Mouse (Mus musculus): ENCODE measurements around the gene Tbcel.

The Tbcel gene

GRCm38 (mm10) chr9:42484667-42485066 lies 22.9 kb downstream of the Tbcel start:
- no peak for DNase-seq (ENCODE audit: low spot score)

GRCm38 (mm10) chr9:42482944-42483343 lies 24.7 kb downstream of the Tbcel start:
- DNase-seq (ENCODE audit: low spot score) = no peak

DNA sequence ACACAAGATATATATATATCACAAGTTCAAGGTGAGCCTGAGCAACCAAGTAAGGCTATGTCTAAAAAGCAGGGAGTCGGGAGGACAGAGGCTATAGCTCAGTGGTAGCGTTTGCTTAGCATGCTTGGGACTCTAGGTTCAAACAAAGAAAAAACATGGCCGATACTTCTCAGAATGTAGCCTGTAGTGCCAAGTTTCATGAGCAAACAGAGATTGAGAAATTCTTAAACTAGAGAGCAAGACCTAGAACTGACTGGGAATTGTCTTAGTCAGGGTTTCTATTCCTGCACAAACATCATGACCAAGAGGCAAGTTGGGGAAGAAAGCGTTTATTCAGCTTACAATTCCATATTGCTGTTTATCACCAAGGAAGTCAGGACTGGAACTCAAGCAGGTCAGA lies 31.4 kb downstream of the Tbcel start:
- no peak for DNase-seq (ENCODE audit: low spot score)

DNA sequence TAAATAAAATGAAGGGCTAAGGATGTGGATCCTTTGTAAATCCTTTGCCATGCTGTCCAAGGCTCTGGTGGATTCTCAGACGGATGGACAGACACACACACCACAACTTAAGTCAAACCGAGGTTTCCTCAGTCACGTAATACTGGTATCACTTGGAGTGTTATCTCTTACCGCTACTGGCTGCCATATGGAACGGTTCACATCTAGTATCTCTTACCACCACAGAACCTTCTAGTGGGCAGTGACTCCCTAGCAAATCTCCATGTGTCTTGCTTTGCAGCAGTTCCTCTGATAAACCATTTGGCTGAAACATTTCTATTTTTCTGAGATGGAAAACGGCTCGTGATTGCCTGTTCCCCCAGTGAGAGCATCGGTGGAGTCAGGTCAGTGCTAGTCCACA lies 33.4 kb downstream of the Tbcel start:
- DNase-seq (ENCODE audit: low spot score) = no peak

- peak; percentile 93 for DNase-seq (ENCODE audit: low spot score)
These were observed 35.5 kb downstream of the Tbcel start for GRCm38 (mm10) chr9:42471921-42472747.

GRCm38 (mm10) chr9:42471214-42471613 lies 36.4 kb downstream of the Tbcel start:
- peak; percentile 86 for DNase-seq (ENCODE audit: low spot score)

DNA sequence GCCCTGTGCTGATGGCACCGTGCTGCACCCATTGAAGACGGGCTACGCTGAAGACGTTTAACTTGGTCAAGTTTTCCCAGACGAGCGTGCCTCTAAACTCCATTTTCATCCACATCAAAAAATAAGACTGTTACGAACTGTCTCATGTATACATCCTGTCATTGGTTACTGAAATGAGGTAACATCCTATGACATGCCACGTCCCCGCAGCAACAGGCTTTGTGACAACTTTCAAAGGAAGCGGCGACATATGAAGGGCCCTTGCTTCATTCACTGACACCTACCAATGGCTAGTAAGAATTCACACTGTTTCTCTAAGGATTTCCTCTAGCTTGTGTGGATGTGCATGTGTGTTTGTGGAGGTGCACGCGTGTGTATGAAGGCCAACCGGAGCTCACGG lies 38.3 kb downstream of the Tbcel start:
- no peak for DNase-seq (ENCODE audit: low spot score)

- DNase-seq (ENCODE audit: low spot score) = no peak
These were observed 39.2 kb downstream of the Tbcel start for GRCm38 (mm10) chr9:42468360-42468759.

DNA sequence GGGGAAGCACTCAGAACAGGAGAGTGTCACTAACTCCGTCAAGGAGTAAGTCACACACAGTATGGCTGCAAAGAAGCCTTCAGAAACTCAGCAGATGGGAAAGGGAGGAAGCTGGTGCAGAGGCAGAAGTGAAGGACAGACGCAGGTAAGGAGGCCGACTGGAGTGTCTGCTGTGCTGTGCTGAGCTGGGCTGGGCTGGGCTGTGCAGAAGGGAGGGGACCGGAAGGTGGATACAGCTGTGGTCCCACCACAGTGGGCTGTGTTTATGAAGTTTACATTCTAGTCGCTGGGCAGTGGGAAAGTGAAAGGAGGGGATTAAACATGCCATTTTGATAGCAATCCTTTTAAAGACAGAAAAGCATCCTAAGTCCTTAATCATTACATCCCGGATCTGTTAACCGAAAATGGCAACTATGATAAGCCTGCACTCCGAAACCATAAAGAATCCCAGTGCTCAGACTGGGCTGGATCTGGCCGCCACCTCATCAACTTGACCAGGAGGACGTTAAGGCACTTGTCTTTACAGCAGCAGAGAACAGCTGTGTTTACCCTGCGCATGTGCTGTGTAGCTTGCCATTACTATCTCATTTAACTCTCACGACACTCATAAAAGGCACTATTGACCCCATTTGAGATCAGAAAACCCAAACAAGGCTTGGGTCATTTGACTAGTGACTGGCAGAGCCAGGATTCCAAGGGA lies 40.3 kb downstream of the Tbcel start:
- DNase-seq (ENCODE audit: low spot score) = no peak

GRCm38 (mm10) chr9:42465661-42466091 lies 41.9 kb downstream of the Tbcel start:
- no peak for DNase-seq (ENCODE audit: low spot score)

- no peak for DNase-seq (ENCODE audit: low spot score)
These were observed 43.4 kb downstream of the Tbcel start for GRCm38 (mm10) chr9:42464181-42464580.

- DNase-seq (ENCODE audit: low spot score) = peak; percentile 86
These were observed 44.2 kb downstream of the Tbcel start for GRCm38 (mm10) chr9:42463220-42463989.

- DNase-seq (ENCODE audit: low spot score) = no peak
These were observed 44.9 kb downstream of the Tbcel start for GRCm38 (mm10) chr9:42462585-42463219.

DNA sequence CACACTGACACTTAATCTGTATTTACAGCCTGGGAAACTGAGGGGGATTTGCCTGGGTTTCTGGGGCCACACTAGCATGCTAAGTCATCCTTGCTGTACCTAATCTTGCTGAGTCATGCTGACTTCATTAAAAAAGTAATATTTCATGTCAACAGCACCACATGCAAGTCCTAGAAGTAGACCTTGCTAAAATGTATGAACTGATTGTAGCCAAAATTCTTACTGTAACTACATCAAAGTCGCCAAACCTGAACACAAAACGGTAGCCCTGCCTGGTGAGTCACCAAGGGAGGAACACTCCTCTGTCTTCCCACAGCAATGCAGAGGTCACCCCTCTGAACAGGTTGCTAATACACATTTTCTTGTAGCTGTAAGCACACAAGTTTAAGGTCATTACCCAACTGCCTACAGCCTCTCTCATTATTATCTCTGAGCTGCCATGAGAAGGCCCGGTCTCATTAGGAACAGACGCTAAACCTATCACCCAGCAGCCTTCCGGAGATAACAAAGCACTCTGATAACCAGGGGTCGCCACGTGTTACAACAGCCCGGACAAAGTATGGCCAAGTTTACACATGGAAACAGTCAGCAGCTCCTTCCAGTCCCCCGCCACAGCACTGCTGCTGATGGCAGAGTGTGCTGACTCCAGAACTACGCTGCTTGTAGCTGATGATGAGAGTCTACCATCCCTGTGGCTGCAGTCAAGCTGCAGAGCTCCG lies 46.1 kb downstream of the Tbcel start:
- no peak for DNase-seq (ENCODE audit: low spot score)

DNA sequence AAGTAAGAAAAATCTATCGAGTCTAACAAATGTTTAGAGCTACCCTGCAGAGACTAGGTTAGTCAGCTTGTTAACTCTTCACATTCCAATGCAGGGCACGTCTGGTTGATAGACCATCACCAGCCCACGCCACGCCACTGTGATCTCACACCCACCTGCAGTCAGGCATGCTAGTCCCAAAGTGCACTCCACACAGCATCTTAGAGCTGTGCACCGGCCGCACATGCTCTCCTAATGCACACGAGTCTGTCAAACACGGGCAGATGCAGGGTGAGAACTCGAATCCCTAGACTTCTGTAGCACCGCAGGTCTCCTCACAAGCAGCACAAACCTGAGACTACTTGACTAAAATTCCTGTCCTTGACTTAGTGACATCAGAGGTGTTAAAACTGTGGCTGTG lies 47.3 kb downstream of the Tbcel start:
- DNase-seq (ENCODE audit: low spot score) = no peak

- DNase-seq (ENCODE audit: low spot score) = no peak
These were observed 47.9 kb downstream of the Tbcel start for GRCm38 (mm10) chr9:42459736-42460135.

GRCm38 (mm10) chr9:42458741-42459515 lies 48.7 kb downstream of the Tbcel start:
- DNase-seq (ENCODE audit: low spot score) = no peak

DNA sequence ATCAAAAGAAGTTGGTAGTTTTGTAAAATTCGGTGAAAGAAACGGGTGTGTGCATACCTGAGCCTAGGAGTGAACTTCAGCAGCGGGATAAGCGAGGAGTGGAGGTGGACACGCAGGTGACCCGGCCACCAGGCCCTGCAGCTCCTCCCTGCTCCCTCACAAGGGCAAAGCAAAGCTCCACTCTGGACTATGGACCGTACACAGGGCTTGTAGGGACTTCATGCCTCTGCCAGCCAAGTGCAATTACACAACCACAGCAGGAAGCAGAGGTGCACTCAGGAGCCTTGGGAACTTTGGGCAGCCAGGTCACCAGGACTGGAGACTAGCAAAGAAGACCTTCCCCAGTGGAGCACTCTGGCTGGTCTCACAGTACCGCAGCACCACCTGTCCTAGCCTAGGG lies 50.1 kb downstream of the Tbcel start:
- peak; percentile 65 for DNase-seq (ENCODE audit: low spot score)

DNA sequence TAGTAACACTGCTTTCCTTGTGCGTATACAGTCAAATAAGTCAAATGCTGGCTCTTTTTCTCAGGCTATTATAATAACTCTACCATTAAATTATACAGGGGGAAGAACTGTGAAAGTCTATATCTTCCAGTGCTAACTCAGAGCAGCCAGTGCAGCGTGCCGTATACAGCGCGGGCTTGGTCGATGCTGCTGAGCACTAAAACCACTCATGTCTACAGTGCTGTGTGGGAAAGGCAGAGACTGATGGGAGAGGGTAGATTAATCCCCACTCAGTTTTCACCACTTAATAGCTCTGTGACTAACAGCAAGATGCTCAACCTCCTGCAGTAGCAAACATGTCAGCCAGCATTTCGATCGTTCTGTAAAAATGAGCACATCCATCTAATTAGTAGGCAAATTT lies 53.2 kb downstream of the Tbcel start:
- no peak for DNase-seq (ENCODE audit: low spot score)

GRCm38 (mm10) chr9:42449043-42449442 lies 58.6 kb downstream of the Tbcel start:
- DNase-seq (ENCODE audit: low spot score) = no peak

DNA sequence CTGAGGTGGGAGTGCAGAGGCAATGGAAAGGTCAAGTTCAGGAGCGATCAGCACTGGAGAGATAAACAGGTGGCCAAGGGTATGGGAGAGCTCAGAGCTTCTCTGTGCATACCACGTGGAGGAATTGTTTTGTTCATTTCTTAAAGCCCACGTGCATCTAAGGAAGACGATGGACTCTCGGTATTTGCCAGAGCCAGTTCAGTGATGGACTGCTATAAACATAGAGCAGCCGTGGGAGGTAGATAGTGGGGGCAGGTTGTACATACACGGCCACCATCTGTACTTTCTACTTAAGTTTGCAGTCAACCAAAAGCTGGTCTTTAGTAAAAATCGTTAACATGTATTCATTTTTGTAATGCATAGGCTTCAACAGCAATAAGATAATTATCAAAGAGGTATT lies 65.5 kb downstream of the Tbcel start:
- no peak for DNase-seq (ENCODE audit: low spot score)
